Mouse (Mus musculus) heart, embryonic 14.5 days (tissue): ENCODE results near the gene Gm21988. TPM values are rescaled to one million over a fixed set of nuclear protein-coding genes. Genes with fewer than 3 reads are reported as not detected.

ENCODE experiments used
- ATAC-seq: fragments of 200-750 bp; cut with Nextera tagmentation; 2 replicates; pipeline ENCODE4 v1.8.0; 2017; ENCODE audit warnings: low read depth, moderate TSS enrichment; ENCODE audit not compliant: insufficient number of reproducible peaks, insufficient read depth, low FRiP score
- H3K27ac ChIP-seq, 2 experiments: fragments of 200-500 bp in 1 of 2; fragments of 300-500 bp in 1 of 2; sonication (generic) in 1 of 2; replicated peaks in 1 of 2; 2 replicates each; pipeline ENCODE4 v1.5.1; 2012 to 2014; ENCODE audit warnings: low read depth in 2 of 2, low read length in 2 of 2, control low read depth in 1 of 2, mild to moderate bottlenecking in 1 of 2, mixed read lengths in 1 of 2; ENCODE audit not compliant: control insufficient read depth in 1 of 2, insufficient read depth in 1 of 2
- H3K27me3 ChIP-seq: fragments of 300-500 bp; sonication (generic); 2 replicates; pipeline ENCODE4 v1.6.1; 2014; ENCODE audit warnings: mild to moderate bottlenecking, low read length, control low read depth; ENCODE audit not compliant: control insufficient read depth, insufficient read depth
- H3K36me3 ChIP-seq: fragments of 300-500 bp; sonication (generic); 2 replicates; pipeline ENCODE4 v1.6.1; 2014; ENCODE audit warnings: mild to moderate bottlenecking, control low read depth, low read length, mixed read lengths; ENCODE audit not compliant: control insufficient read depth, insufficient read depth
- H3K4me1 ChIP-seq, 2 experiments: fragments of 200-500 bp in 1 of 2; fragments of 300-500 bp in 1 of 2; sonication (generic) in 1 of 2; 2 replicates each; pipeline ENCODE4 v1.6.1; 2012 to 2014; ENCODE audit warnings: low read length in 2 of 2, control low read depth in 1 of 2, mixed read lengths in 1 of 2; ENCODE audit not compliant: control insufficient read depth in 2 of 2, insufficient read depth in 2 of 2
- H3K4me2 ChIP-seq: fragments of 300-500 bp; sonication (generic); 2 replicates; pipeline ENCODE4 v1.6.1; 2014; ENCODE audit warnings: mild to moderate bottlenecking, low read length
- H3K4me3 ChIP-seq, 2 experiments: fragments of 200-500 bp in 1 of 2; fragments of 300-500 bp in 1 of 2; sonication (generic) in 1 of 2; 2 replicates each; pipeline ENCODE4 v1.5.1; 2012 to 2014; ENCODE audit warnings: low read length in 2 of 2, mild to moderate bottlenecking in 2 of 2, control low read depth in 1 of 2, low read depth in 1 of 2, moderate library complexity in 1 of 2; ENCODE audit not compliant: control insufficient read depth in 1 of 2, insufficient read depth in 1 of 2
- H3K9ac ChIP-seq: fragments of 300-500 bp; sonication (generic); 2 replicates; pipeline ENCODE4 v1.6.1; 2014; ENCODE audit warnings: mild to moderate bottlenecking, low read length
- H3K9me3 ChIP-seq: fragments of 300-500 bp; sonication (generic); 2 replicates; pipeline ENCODE4 v1.6.1; 2016; ENCODE audit warnings: low read length, control low read depth; ENCODE audit not compliant: control insufficient read depth
- WGBS: fragments of 180-500 bp; shearing (Covaris S2); extraction: QIAGEN DNeasy Blood & Tissue Kit; methylation state at CpG from one replicate; pipeline ENCODE4 v1.1.7; 2014; 5-methylcytosine and 5-hydroxymethylcytosine counted together
- polyA plus RNA-seq: library from polyadenylated mRNA; unstranded; fragments of >200 nt; fragmentation: Nextera tagmentation; extraction: Ambion mirVana; gene quantifications from 2 replicates; pipeline ENCODE4 v1.2.1, GENCODE M21; 2014

The Gm21988 gene
- polyA plus RNA-seq, 1 experiment from 2014 or later: 12.2 TPM

DNA sequence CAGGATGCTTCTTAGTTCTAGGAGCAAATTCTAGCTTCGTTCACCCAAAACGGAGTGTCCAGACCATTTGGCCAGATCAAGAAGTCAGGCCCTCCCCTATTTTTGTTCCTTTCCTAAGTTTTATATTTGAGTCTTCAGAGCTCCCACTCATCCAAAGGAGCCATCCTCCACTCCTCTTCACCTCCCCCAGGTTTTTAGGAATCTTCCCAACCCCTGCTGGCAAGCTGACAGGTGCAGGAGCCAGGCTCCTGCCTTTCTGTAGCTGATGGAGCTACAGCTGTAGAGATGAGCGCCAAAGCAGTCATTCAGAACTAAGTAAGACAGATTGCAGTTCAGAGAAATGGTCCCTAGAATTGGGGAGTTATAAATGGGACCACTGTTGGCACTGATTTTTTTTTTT lies 39.3 kb upstream of the Gm21988 start:
- Histone ChIP-seq H3K36me3 (no peaks in the 10 kb centered on the region), H3K4me1 (0 out of 4 replicates have a peak, but pooled peaks cover 0 to 2% of the 10 kb centered on the region in 2 experiments), H3K27ac (no peak overlapping the region), H3K27me3 (no peaks in the 10 kb centered on the region), H3K4me2 (no peak overlapping the region), H3K9ac (no peak overlapping the region), H3K9me3 (no peaks in the 10 kb centered on the region), H3K4me3 (no peak overlapping the region)
- ATAC-seq: no peak
- WGBS: 76% methylated on average over 3 of the region's 3 CpGs

DNA sequence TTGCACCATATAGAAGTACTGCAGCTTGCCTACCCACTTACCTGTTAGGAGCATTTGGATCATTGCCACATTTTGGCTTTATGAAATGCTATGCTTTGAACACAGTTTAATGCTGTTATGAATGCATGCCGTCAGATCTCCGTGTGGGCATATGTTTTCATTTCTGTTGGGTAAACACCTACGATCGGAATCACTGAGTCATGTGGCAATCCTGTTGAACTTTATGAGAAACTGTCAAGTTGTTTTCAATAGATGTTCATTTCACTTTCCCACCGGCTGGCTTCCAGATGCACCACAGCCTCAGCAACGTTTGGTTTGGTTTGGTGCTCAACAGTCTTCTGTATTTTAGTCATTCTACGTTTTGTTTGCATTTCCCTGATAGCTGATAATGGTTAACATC lies 32.0 kb upstream of the Gm21988 start:
- no peak overlapping the region for H3K4me2 ChIP-seq
- no peaks in the 10 kb centered on the region for H3K36me3 ChIP-seq
- H3K4me1 ChIP-seq: no peaks in the 10 kb centered on the region
- H3K27ac ChIP-seq: no peak overlapping the region
- H3K27me3 ChIP-seq: no peaks in the 10 kb centered on the region
- H3K9me3 ChIP-seq: no peaks in the 10 kb centered on the region
- no peak overlapping the region for H3K4me3 ChIP-seq
- no peak overlapping the region for H3K9ac ChIP-seq
- WGBS: 80% methylated on average over 7 of the region's 7 CpGs
- no peak for ATAC-seq

DNA sequence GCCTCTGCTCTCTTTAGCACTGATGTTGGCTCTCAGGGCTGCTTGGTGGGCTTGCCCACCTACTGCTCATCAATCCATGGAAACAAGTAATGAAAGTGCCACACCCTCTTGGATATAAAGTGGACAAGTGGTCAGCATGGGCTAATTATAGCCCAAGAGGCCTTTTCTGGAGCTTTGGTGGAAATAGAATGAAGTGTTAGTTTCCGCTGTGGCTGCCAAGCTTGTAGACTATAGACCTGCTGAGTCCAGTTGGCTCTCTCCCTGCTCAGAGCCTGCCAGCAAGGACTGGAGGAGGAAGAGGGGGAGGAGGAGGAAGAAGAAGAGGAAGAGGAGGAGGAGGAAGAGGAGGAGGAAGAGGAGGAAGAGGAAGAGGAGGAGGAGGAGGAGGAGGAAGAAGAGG lies 26.8 kb upstream of the Gm21988 start:
- H3K27ac ChIP-seq: peak overlapping the region; percentile 47 to 48; a peak in 3 of 4 replicates
- ATAC-seq: no peak

DNA sequence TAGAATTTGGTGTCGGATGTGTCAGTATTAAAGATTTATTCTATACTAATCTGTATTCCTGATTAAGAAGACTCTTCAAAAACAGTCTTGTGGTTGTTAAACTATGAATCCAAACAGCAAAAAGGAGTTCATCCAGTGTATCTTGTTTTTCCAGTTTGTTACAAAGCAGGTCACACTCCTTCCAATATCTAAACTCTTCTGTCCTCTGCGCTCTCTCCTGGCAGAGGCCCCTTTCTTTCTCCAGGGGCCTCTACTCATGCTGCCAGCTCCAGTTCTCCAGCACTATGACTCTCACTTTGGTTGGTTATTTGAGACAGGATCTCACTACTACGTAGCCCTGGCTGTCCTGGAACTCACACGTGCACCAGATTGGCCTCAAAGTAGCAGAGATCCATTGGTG lies 26.2 kb upstream of the Gm21988 start:
- Histone ChIP-seq H3K4me3 (no peak overlapping the region), H3K9me3 (no peaks in the 10 kb centered on the region), H3K36me3 (no peaks in the 10 kb centered on the region), H3K4me2 (no peak overlapping the region), H3K9ac (no peak overlapping the region; the same call in 1 of the 2 replicates), H3K27ac (peak overlapping the region; percentile 47 to 48; a peak in 3 of 4 replicates), H3K4me1 (peaks cover 10 to 14% of the 10 kb centered on the region in 2 experiments), H3K27me3 (no peaks in the 10 kb centered on the region)
- WGBS: 52% methylated on average over 4 of the region's 4 CpGs
- no peak for ATAC-seq

More for the DNA sequence above, 26.8 kb upstream of the Gm21988 start:
- Histone ChIP-seq H3K4me1 (peaks cover 10 to 14% of the 10 kb centered on the region in 2 experiments), H3K9ac (no peak overlapping the region), H3K4me3 (no peak overlapping the region), H3K36me3 (no peaks in the 10 kb centered on the region), H3K4me2 (no peak overlapping the region), H3K27me3 (no peaks in the 10 kb centered on the region), H3K9me3 (no peaks in the 10 kb centered on the region)
- 56% methylated on average over 1 of the region's 1 CpGs for WGBS

DNA sequence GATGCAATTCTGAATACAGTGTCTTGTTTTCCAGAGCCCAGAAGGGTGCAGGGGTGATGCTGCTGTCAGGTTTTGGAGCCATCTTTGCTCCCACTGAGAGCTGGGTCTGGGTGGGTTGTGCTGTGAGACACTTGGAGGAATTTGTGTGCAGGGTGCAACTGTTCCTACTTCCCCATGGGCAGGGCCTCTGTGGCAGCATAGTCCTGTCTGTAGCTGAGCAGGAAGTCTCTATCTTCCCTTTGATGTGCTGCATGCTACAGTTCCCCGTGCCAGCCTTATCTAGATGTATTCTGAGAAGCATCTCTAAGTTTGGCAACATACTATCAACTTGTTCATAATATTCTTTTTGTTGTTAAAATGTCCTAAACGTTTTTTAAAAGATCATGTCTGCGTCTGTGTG lies 25.6 kb upstream of the Gm21988 start:
- Histone ChIP-seq H3K9me3 (no peaks in the 10 kb centered on the region), H3K4me1 (peaks cover 10 to 14% of the 10 kb centered on the region in 2 experiments), H3K36me3 (no peaks in the 10 kb centered on the region), H3K27me3 (no peaks in the 10 kb centered on the region), H3K9ac (no peak overlapping the region; the same call in 1 of the 2 replicates), H3K27ac (0 out of 4 replicates have a peak overlapping the region, but pooled peaks of 1 of the 2 experiments have one; percentile 47), H3K4me3 (no peak overlapping the region), H3K4me2 (no peak overlapping the region)
- 39% methylated on average over 3 of the region's 3 CpGs for WGBS
- ATAC-seq: no peak

DNA sequence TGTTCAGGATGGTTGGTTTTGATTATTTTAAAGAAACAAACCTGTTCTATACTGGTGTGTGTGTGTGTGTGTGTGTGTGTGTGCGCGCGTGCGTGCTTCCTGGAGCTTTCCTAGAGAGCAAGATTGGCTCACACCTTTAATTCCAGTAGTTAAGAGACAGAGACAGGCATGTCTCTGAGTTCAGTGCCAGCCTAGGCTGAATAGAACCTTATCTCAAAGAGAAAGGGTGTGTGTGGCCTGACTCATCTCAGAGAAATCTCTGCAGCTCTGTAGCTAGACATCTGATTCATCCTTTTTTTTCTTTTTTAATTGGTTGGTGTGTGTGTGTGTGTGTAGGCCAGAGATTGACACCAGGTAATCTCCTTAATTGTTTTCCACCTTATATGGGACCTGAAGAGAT lies 19.4 kb upstream of the Gm21988 start:
- ATAC-seq: no peak
- Histone ChIP-seq H3K9me3 (0 out of 2 replicates have a peak, but pooled peaks cover 2% of the 10 kb centered on the region), H3K4me1 (peaks cover 5 to 6% of the 10 kb centered on the region in 2 experiments; a peak in 3 of 4 replicates), H3K27me3 (peaks cover 16% of the 10 kb centered on the region), H3K4me3 (no peak overlapping the region), H3K4me2 (no peak overlapping the region), H3K9ac (no peak overlapping the region), H3K36me3 (no peaks in the 10 kb centered on the region), H3K27ac (no peak overlapping the region)
- WGBS: 82% methylated on average over 4 of the region's 4 CpGs

DNA sequence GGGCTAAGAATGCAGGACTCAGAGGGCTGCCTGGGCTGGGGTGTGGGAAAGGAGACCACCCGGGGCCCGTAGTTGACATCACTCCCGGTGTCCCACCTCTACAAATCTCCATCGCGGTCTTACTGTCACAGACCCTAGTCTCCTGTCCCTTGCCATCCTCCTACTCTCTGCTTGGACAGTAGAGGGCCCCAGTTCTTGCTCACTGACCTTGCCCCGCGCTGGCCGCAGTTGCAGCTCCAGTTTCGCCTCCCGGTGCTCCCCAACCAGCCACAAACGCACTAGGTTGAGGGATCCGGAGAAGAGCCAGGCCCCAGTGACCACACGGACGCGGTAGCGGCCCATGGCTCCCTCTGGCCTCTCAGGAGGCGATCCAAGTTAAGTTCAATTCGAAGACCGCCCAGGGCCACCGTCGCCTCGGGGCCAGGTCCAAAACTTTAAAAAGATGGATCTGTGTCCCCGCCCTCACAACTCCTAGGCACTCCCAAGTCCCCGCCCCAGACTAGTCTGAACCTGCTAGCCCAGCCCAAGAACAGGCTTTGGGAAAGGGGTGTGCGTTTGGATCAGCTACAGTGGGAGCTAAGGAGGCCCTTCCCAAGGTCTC lies 15.4 kb upstream of the Gm21988 start, which contains the start of gene Alox12:
TSS of gene Alox12 (minus strand) at position 423 of the 601 bp plus-strand sequence.
- ATAC-seq: no peak
- Histone ChIP-seq H3K9ac (peak within 1 kb of the TSS; percentile 67), H3K4me1 (peaks cover 5 to 8% of the 10 kb centered on the region in 2 experiments; a peak in 3 of 4 replicates), H3K9me3 (0 out of 2 replicates have a peak, but pooled peaks cover 2% of the 10 kb centered on the region), H3K4me2 (peak within 1 kb of the TSS; percentile 73), H3K4me3 (peak within 1 kb of the TSS; percentile 29 to 43), H3K27me3 (peaks cover 43% of the 10 kb centered on the region), H3K36me3 (no peaks in the 10 kb centered on the region), H3K27ac (no peak within 1 kb of the TSS)
- WGBS: 1% methylated on average over 25 of the region's 25 CpGs
